Mouse (Mus musculus) splenic B cell, adult 2 months (primary cell): Measurements from ENCODE around the gene Ifit1.
"Not testable (repeated sequence)": the region's sequence is repeated elsewhere in the genome, so short reads cannot be mapped to it uniquely, and the experiment has no call there.

Experiments
- DNase-seq: peaks from one replicate; pipeline ENCODE4 v3.0.0-alpha.2; 2011; ENCODE audit warnings: low read depth, low spot score
- H3K27me3 ChIP-seq: 2 replicates; pipeline ENCODE4 v1.6.1; 2012; ENCODE audit warnings: mild to moderate bottlenecking, low read length, moderate library complexity, mixed read lengths; ENCODE audit not compliant: control insufficient read depth, poor library complexity, insufficient read depth, severe bottlenecking
- H3K36me3 ChIP-seq: 2 replicates; pipeline ENCODE4 v1.6.1; 2012; ENCODE audit warnings: mild to moderate bottlenecking, low read length, moderate library complexity, mixed read lengths; ENCODE audit not compliant: control insufficient read depth, poor library complexity, insufficient read depth, severe bottlenecking

The Ifit1 gene

GRCm38 (mm10) chr19:34631487-34631886 lies 9.2 kb upstream of the Ifit1 start:
- no peak for DNase-seq

GRCm38 (mm10) chr19:34633484-34633883 lies 7.2 kb upstream of the Ifit1 start:
- H3K36me3 ChIP-seq = no peaks in the 10 kb centered on the region
- H3K27me3 ChIP-seq = no peaks in the 10 kb centered on the region
- no peak for DNase-seq

More at GRCm38 (mm10) chr19:34631487-34631886, 9.2 kb upstream of the Ifit1 start:
- H3K36me3 ChIP-seq = no peaks in the 10 kb centered on the region
- no peaks in the 10 kb centered on the region for H3K27me3 ChIP-seq

- DNase-seq = peak; percentile 76
- H3K36me3 ChIP-seq = no peaks in the 10 kb centered on the region
- H3K27me3 ChIP-seq = no peaks in the 10 kb centered on the region
Measured at GRCm38 (mm10) chr19:34636933-34637557, 3.6 kb upstream of the Ifit1 start.

- Histone ChIP-seq H3K36me3 (no peaks in the 10 kb centered on the region), H3K27me3 (no peaks in the 10 kb centered on the region)
- DNase-seq = no peak
Measured at GRCm38 (mm10) chr19:34642616-34643015, 1.9 kb downstream of the Ifit1 start.

GRCm38 (mm10) chr19:34647630-34648029 lies 7.0 kb downstream of the Ifit1 start:
- not testable (repeated sequence) for DNase-seq, H3K36me3 ChIP-seq, H3K27me3 ChIP-seq

GRCm38 (mm10) chr19:34650276-34650675 lies 9.6 kb downstream of the Ifit1 start:
- no peak for DNase-seq
- Histone ChIP-seq H3K27me3 (no peaks in the 10 kb centered on the region), H3K36me3 (no peaks in the 10 kb centered on the region)

GRCm38 (mm10) chr19:34650997-34651396 lies 10.3 kb downstream of the Ifit1 start:
- Histone ChIP-seq H3K36me3 (no peaks in the 10 kb centered on the region), H3K27me3 (no peaks in the 10 kb centered on the region)
- DNase-seq = no peak

- Histone ChIP-seq H3K36me3 (no peaks in the 10 kb centered on the region), H3K27me3 (no peaks in the 10 kb centered on the region)
- DNase-seq = no peak
Measured at GRCm38 (mm10) chr19:34655227-34655805, 14.6 kb downstream of the Ifit1 start.

GRCm38 (mm10) chr19:34656511-34657298 lies 16.0 kb downstream of the Ifit1 start:
- Histone ChIP-seq H3K36me3 (no peaks in the 10 kb centered on the region), H3K27me3 (no peaks in the 10 kb centered on the region)
- no peak for DNase-seq

GRCm38 (mm10) chr19:34662067-34662507 lies 21.4 kb downstream of the Ifit1 start:
- peak; percentile 80 for DNase-seq
- Histone ChIP-seq H3K27me3 (no peaks in the 10 kb centered on the region), H3K36me3 (no peaks in the 10 kb centered on the region)

GRCm38 (mm10) chr19:34662740-34663139 lies 22.1 kb downstream of the Ifit1 start:
- no peaks in the 10 kb centered on the region for H3K36me3 ChIP-seq
- no peaks in the 10 kb centered on the region for H3K27me3 ChIP-seq
- DNase-seq = no peak

- no peaks in the 10 kb centered on the region for H3K36me3 ChIP-seq
Measured at GRCm38 (mm10) chr19:34666127-34666526, 25.5 kb downstream of the Ifit1 start.

GRCm38 (mm10) chr19:34673476-34673875 lies 32.8 kb downstream of the Ifit1 start:
- no peaks in the 10 kb centered on the region for H3K36me3 ChIP-seq
- H3K27me3 ChIP-seq = no peaks in the 10 kb centered on the region; the same call in 1 of the 2 replicates
- no peak for DNase-seq

More at GRCm38 (mm10) chr19:34666127-34666526, 25.5 kb downstream of the Ifit1 start:
- no peaks in the 10 kb centered on the region; the same call in 1 of the 2 replicates for H3K27me3 ChIP-seq
- DNase-seq = peak; percentile 78

GRCm38 (mm10) chr19:34678428-34678827 lies 37.8 kb downstream of the Ifit1 start:
- DNase-seq = no peak
- Histone ChIP-seq H3K36me3 (no peaks in the 10 kb centered on the region), H3K27me3 (no peaks in the 10 kb centered on the region)

- H3K27me3 ChIP-seq = no peaks in the 10 kb centered on the region
- no peaks in the 10 kb centered on the region for H3K36me3 ChIP-seq
- DNase-seq = peak; percentile 75
Measured at GRCm38 (mm10) chr19:34684857-34685256, 44.2 kb downstream of the Ifit1 start.
